Mouse (Mus musculus): ENCODE data around the gene Tmem102.

Gene Tmem102

DNA sequence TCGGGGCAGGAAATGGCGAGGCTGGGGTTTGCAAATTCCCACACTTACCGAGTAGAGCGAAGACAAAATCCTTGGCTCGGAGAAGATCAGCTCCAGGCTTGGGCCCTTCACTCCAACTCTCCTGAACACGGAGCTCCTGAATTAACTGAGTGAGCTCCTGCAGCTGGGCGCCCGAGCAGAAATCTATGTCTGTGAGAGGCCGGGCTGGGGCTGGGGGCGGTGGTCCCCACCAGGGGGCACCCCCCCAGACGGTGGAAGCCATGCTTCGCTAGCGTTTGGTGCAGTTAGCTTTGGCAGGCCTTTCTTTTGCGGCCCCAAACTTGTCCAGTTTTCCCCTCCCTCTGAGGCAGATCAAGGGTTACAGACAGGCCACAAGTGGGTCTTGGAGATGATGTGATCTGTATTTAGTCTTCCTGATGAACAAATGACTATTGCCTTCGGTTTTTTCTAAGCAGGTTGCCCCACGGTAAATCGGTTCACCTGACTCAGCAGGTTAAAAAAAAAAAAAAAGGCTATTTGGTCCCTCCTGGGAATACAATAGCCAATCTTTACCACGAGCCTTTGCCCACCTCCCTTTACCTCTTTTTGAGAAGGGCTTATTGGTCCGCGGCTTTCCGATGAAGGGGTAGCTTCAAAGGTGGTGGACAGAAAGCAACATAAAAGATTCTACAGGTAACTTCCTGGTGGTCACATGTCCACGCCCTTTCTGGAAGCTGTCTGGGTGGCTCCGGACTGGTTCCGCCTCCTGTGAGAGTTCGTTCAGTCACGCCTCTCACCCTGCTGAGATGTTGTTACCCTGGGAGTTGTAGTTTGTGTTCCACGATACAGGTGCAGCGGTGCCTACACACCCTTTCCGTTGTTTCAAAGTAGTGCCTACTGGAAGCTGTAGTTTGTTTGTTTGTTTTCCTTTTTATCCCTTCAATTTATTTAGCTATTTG, at the start of gene Tmem102:
Tmem102 (minus strand) TSS at position 653 of the 938 bp plus-strand sequence.
- peak; percentile 93 for DNase-seq

DNA sequence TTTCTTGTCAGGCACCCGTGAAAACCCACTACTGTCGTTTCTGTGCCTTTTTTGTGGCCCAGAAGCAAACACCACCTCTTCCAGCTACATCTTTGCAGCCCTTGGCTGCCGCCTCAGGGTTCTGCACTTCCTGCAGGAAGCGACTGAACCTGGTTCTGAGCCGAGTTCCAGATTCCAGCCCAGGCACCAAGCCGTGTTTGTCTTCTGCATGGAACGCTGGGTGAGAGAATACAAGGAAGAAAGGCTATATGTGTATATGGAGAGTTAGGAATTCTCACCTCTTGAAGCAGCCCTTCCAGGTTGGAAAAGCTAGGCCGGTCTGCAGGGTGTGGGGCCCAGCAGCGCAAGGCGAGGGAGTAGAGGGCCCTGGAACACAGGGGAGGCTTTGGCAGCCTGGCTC, 49.3 kb upstream of the Tmem102 start:
- DNase-seq = no peak

DNA sequence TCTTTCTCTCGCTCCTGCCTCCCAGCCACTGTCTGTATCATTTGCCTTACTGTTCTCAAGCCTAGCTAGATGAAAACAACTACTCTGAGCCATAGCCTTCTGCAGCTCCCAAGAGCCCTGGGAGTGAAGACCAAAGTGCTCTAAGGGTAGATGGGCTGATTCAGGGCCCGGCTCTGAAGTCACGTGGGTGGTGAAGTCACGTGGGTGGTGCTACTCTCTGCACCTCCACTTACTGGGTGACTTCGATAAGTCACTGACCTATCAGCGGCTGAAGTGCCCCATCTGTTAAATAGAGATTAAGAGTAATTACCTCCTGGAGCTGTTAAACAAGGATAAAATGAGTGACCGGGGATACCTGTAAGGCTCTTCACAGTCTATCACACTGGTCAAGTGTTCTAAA, 48.6 kb upstream of the Tmem102 start:
- peak; percentile 50 for DNase-seq

DNA sequence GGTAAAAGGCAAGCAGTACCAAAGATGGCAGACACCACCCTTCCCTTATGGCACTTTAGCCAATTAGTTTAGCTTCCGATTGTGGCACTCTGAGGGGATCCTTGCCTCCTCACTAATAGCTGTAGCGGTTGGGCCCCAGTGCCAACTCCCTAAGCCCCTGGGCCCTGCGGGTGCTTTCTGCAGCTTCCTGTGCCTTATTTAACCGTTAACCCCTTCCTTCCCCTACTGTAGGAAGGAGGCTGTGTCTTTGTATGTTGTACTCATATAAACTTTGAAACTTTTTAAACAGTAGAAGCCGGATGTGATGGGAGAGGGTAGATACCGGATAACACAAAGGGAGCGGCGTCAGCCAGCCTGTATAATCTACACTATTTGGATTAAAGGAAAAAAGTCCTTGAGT, 45.3 kb upstream of the Tmem102 start:
- DNase-seq = no peak

DNA sequence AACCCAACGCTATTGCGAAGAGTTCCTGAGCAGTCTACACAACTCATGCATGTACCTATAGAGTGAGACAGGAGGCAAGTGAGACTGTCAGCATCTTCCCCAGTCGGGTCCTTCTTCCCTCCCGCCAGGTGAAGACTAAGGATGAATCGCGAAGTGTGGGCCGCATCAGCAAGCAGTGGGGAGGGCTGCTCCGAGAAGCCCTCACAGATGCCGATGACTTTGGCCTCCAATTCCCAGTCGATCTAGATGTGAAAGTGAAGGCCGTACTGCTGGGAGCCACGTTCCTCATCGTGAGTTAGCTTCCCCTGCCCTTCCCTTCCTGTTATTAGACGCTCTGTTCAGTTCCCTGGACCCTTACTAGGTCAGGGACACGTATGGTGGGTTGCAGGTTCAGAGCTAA, 44.5 kb upstream of the Tmem102 start:
- DNase-seq = no peak

DNA sequence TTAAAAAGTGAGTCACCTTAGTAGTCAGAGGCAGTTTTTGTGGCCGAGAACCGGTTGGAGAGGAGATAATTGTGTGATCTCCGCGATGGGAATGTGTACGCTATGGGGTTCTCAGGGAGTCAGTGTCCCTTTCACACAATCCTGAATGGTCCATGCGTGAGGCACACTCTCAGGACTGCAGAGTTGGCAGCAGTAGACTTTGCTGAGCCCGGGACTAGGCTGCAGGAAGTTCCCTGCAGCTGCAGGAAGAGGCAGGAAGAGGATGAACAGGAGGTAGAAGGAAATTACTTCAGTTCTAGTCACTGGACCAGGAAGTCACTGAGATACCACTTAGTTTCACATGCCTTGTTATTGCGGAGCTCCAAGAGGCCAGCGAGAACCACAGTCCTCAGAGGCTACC, 43.7 kb upstream of the Tmem102 start:
- DNase-seq = no peak

DNA sequence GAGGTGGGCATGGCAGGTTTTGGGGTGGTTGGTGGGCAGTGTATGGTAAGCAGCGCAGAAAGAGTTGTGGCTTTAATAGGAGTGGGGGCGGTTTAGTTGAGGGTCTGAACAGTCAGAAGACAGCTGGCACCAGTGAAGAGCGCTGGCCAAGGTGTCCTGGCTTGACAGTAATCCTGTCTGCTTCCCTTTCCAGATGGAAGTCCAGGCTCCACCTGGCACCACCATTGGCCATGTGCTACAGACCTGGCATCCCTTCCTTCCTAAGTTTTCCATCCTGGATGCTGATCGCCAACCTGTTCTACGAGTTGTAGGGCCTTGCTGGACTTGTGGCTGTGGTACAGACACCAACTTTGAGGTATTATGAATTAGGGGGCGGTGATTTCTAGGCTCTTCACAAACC, 42.6 kb upstream of the Tmem102 start:
- DNase-seq = no peak

DNA sequence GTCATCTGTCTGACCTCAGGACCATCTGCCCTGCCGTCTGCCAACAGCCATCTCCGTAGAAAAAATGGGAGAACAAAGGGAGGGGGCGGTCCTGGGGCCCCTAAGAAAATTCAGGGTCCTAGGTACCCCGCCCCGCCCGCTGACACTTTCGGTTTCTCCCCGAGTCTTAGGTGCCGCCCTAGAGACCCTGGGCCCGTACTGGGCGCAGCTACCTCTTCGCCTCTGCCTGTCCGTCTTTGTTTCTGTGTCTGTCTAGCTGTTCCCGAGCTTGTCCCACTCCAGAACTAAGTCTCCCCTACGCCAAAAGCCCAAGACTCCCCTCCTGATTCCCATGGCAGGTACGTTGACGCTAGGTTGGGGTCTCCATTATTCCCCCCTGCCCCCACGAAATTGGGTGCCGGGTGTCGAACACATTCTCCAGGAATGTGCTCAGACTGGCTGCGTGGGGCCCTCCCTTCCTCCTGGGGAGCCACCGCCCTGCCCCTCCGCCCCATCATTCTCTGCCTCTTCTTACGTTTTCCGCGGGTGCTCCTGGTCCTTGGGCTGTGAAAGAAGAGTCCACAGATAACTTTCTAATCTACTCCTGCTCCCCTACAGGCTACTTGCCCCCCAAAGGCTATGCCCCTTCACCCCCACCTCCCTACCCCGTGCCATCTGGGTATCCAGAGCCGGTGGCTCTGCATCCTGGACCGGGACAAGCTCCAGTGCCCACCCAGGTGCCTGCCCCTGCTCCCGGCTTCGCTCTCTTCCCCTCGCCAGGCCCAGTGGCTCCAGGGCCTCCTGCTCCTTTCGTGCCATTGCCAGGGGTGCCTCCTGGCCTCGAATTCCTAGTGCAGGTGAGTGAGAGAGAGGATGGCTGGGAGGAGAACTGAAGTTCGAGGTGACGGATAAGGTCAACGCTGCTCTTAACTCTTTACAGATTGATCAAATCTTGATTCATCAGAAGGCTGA, 41.6 kb upstream of the Tmem102 start:
- DNase-seq = no peak

DNA sequence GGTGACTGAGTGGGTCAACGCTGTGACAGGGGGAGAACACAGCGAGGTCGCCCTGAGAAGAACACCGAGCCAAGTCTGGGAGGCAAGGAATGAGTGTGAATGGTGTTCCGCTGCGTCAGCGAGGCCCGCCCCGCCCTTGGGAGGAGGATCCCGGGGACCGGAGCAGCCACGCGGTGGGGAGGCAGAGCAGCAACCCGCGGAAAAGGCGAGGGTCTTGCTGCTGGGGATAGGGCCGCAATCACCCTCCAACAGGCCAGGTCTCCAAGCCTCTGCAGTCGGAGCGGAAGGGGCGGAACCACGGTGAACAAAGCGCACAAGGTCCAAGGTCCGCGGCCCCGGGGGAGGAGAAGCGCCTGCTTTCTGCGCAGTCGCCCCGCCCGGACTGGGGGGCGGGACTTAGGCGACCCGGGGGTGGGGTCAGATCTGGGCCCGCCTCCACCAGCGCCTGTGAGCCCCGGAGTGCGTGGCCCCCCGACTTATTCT, 40.8 kb upstream of the Tmem102 start, which contains the start of gene Plscr3:
Plscr3 (plus strand) TSS at position 179 of the 483 bp plus-strand sequence.
- DNase-seq = peak; percentile 96

DNA sequence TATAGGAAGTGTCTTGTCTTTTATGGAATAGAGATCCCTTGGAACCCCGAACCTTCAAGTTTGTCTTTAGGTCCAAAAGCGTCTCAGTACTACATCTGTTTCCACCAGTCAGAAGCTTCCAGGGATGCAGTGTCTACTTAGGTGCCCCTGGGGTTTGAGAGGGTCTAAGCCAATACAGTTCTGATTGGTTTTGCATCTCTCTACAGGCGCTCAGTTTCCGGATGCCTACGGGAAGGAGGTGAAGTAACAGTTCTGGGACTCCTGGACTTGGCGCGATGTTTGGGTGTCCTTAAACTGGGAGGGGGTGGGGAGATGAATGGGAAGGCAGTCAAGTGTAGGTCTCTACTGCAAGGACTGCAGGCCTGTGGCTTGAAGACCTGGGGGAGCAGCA, 33.3 kb upstream of the Tmem102 start:
- DNase-seq = no peak

DNA sequence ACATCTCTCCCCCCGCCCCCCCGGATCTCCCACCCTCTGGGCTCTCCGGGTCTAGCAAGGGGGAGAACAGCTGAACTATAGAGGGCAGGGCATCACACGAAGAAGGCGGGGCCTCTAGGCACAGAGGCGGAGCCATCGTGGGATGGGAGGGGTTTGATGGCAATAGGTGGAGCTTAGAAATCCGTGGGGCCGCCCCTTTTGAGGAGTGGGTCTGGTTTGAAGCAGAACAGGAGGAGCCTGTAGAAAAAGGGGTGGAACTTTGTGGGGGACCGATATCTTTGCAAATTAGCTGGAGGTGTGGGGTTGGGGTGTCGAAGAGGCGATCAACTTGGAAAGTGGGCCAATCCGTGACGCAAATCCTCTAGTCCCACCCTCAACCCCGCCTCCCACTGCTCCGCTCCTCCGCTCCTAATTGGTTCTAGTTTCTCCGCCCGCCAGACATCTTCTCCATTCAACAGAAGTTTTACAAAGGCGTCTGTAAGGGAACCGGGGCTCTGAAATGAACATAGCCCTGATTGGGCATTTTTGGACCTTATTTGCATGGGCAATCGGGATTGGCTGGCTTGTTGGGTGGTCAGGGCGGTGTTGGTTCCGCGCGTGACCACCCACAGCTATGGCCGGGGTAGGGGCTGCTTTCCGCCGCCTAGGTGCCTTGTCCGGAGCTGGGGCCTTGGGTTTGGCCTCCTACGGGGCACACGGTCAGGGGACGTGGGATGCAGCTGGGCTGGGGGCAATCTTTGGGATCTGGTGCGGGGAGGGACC, 32.7 kb upstream of the Tmem102 start, which contains the start of gene Tmem256:
Tmem256 (plus strand) TSS at position 563 of the 762 bp plus-strand sequence.
- peak; percentile 99 for DNase-seq

DNA sequence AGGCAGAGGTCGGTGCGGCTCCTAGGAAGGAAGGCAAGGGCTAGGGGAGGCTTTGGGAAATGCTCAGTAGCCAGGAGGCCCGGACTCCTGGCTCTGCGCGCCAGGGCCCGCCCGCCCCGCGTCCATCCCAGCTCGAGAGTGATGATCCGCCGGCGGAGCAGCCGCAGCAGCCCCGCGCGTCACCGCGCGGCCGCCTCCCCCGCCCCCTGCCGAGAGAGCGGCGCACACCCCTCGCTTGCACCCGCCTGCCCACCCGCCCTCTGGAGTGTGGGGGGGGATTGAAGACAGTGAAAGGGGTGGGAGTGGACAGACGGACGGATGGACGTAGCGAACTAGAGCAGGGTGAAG, 32.2 kb upstream of the Tmem102 start, which contains the start of gene Nlgn2:
Nlgn2 (minus strand) TSS at position 181 of the 348 bp plus-strand sequence.
- no peak for DNase-seq

DNA sequence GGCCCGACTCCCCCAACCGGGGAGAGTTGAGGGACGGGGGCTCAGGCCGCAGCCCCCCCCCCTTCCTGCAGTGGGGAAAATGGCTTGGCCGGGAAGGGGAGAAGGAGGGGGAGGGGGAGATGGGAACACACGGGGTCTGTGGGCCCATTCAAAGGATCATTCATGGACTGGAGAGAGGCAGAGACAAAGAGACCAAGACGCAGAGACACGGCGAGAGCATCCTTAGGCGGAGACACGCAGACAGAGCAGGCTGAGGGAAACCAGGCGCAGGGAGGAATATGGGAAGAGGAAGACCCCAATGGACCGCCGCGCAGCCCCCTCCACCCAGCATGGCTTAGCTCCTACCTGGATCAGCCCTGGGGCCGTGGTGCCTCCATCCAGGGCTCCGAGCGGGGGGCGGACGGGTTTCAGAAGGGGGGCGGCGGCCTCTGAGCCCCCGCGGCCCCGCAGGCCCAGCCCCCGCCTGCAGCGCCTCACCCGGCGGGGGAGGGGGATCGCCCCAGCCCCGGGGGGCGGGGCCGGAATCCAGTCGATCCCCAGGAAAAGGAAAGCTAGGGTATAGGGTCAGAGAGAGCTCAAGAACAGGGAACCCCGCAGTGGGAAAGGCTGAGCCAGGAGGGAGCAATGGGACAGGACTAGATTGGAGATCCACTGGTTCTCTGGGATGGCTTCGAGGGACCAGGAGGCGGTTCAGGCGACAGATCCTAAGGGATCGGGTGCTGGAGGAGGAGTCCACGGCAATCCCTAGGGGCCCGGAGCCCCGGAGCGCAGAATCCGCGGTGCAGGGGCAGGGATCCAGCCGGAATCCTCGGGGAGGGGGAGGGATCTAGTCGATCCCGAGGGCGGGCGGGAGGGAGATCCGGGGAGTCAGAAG, 31.5 kb upstream of the Tmem102 start:
- peak; percentile 30 for DNase-seq

DNA sequence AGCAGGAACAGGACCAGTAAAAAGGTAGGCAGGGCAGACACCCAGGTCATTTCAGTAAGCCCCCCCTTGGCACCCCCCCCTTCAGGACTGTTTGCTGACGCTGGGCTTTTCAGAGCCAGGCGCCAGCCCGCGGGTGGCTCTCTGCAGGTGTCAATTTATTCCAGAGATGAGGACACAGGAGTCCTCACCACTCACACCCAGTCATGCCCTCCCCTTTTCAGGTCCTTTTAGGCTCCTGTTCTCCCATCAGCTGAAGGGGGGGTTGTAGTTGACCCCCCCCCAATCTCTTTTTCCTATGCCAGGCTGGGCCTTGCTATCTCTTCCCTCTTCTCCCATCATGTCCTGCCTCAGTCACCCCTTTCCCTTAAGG, 30.5 kb upstream of the Tmem102 start:
- DNase-seq = no peak

DNA sequence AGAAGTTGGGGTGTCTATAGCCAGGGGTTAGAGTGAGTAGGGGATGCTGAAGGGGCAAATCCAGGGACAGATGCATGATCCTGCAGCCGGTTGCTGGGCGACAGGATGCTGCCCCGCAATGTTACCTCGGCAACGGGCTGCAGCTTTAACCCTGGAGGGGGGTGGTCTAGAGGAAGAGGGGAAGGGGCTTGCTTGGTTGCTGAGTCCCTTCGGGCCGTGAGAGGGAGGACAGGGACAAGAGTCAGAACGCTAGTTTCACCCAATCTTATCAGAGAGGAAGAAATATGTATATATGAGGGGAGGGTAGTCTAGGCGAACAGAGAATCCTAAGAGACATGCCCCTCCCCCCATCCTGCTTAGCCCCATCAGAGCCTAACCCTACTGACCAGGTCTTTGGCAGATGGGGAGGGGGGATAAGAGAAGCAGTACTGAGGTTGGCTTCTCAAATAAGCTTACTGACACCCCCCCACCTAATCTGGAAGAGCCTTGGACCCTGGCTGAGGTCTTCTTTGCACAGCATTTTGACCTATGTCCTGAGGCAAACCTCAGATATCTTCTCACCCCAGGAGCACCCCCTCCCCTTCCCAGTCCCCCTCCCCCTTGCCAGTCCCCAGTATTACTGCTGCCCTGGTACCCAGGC, 30.0 kb upstream of the Tmem102 start:
- no peak for DNase-seq

DNA sequence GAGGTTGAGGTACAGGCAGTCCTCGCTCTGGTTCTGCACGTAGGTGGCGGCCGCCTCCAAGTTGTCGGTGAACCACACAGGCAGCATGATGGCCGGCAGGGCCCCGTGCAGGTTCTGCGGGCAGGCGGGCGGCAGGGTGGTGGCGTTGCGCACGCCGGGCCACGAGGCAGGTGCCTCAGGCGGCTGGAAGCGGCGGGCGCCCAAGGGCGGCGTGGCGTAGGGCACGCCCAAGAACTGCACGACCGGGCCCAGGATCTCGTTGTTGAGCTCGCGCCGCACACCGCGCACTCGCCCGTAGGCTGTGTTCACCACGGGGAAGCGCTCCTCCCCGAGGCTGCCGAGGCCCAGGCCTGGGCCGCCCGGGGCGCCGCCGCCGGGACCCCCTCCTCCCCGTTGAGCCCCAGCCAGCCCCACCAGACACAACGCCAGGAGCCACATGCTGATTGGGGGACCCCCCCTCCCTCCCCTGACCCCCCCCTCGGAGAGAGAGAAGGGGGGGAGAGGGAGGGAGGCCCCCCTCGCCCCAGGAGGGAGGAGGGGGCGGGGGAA, 28.7 kb upstream of the Tmem102 start:
- DNase-seq = peak; percentile 32

DNA sequence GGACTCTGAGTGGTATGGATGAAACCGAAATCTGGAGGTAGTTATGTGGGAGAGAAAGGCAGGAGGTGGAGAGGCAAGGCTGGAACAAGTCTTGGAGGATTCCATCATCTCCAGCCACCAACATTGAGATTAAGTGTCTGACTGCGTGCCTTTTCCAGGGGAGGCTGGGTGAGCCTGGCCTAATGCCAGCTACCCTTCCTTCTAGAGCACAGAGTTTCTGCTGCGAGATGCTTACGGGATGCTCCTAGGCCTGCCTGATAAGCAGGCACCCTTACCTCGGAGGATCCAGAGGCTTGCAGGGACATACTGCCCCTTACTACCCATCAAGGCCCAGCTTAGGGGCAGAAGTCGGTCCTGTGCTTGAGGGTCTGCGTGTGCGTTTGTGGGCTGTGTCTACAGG, 28.1 kb upstream of the Tmem102 start:
- no peak for DNase-seq

DNA sequence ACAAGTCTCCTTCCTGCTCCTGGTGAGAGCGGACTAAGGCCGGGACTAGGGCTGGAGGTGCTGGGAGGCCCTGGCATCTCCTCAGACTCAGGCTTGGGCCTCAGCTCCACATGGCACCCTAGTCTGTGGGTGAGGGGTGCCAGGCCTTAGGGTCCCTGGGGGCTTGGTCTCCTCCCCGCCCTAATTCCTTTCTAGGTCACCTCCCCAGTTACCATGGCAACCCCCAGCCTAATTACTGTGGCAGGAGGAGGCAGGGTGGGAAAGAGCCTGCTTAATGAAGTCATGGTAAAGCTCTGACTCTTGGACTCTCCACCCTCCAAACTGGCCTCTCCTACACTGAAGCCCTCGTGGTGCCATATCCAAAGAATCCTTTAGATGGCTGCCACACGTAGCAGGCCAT, 23.4 kb upstream of the Tmem102 start:
- DNase-seq = no peak

DNA sequence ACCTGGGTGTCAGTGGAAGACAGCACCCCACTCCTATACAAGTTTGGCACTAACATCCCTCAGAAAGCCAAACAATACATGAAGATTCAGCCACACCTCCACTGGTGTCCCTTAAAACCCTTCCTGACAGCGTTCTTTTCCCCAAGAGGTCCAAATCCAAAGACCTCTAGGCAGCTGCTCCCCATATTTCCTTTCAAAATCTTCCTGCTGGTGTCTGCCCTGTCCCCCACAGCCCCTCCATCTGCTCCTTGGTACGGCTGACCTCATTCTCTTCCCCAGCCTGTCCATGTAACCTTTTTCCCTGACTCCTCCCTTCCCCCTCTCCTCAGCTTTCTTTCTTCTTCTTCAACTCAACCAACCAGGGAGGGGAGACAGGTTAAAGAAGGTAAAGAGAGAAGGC, 18.0 kb upstream of the Tmem102 start:
- no peak for DNase-seq

DNA sequence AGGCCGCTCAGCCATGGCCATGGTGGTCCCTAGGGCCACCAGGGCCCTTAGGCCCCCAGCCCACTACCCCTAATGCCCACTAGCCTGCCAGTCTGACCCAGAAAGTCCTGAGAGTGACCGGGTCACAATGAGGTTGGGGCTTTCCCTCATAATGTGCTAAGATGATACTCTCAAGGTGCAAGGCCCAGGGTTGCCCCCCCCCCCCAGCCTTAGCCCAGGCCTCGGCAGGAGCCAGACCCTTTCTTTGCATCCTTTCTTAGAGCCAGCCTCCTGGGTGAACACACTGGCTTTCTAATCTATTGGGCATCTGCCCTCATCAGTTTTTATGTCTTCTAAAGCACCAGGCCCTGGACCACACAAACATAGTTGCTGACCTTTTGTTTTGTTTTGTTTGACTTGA, 16.7 kb upstream of the Tmem102 start, which contains the start of gene Spem1:
Spem1 (minus strand) TSS at position 101 of the 400 bp plus-strand sequence.
- DNase-seq = no peak

DNA sequence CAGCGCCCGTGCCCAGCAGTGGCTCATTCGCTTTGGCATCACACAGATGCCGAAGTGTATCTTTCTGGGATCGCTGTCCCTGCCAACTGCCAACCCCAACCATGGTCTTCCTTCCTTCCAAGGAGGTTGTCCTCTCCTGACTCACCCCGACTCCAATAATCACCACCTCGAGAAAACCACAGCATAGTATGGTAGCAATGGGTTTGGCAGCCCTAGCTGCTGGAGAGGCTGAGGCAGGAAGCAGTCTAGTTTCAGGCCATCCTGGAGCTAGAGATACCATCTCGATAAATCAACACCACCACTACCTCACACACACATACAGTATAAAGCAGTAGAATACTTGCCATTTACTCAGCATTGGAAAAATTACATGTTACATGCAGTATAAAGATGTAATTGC, 13.4 kb upstream of the Tmem102 start:
- DNase-seq = no peak
